Mouse (Mus musculus): ENCODE measurements at regions not wholly inside any gene's neighbourhood (a gene's known extent, or its start where the extent isn't known, plus 50 kb on each side); places are given as distances from the start of the nearest gene placed in this dataset.

DNA sequence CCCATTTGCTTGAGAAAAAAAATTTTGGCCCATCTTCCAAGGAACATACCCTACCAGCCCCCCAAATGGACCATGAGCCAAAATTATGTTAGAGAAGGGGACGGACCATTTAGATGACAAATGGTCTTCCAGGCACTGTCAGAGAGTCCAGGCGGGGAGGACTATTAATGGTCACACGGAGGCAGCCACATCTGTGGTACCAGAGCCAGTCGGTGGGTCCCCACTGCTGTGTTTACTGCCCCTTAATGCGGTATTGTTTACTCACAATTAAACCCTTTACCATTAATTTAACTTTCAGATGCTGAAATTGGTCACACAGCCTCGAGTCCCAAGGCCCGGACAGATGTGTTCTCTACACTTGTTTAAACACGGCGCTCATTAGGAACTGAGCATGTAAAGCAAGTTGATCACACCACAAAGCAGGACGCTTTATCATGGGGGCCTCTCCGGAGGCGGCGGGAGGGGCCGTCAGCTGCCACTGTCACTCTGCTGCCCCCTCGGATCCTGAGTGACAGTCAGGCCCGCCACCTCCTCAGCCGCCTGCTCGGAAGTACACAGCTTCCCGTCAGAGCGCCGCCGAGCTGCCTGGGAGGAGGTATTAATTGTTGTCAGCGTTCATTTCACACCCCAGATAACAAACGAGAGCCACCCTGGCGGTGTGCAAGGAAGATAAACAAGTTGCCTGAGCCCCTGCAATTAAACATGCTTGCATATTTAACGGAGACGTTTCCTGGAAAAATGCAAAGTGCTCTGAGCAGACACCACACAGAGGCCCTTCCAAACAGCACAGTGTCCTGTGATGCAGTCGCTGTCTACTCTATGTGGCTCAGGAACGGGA lies 70.6 kb upstream of the Irx3 start:
- peak; percentile 29; the same call in 1 of the 2 replicates for TF ChIP-seq CTCF (IDR thresholded peaks at IDR 0.05; ENCODE audit: low read depth)
- peak; percentile 64; the same call in 1 of the 2 replicates for TF ChIP-seq EP300 (IDR thresholded peaks at IDR 0.05; ENCODE audit: low read depth)
